Mouse (Mus musculus) ovary, adult 18-20 months (tissue): ENCODE measurements around the gene Mpp6.

Experiments used
- DNase-seq: peaks from one replicate; pipeline ENCODE4 v3.0.0; 2022; ENCODE audit warnings: low spot score, mixed read lengths

Mpp6 gene

GRCm38 (mm10) chr6:50109757-50110378, at the start of gene Mpp6:
Gene Mpp6 (plus strand): TSS chr6:50110241.
- DNase-seq: peak; percentile 70

DNA sequence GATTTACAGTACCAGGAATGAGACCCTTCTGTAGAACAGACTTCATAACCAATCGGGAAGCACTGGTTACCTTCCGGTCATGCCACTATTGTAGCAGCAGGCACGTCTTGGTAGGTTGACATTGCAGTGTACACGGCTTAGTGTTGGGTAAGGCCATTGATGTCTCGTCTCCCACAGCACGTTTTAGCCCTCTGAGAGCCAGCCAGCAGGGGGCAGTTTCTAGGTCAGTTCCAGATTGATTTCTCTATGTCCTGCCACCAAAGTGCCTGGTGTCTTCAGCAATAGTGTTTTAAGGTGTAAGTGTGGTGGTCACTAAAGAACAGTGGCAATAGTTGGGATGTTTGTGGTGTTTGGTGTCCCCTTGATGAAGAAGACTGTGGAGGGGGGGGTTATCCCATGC, 43.9 kb upstream of the Mpp6 start:
- no peak for DNase-seq

GRCm38 (mm10) chr6:50068490-50068889, 41.6 kb upstream of the Mpp6 start:
- no peak for DNase-seq

GRCm38 (mm10) chr6:50075248-50075647, 34.8 kb upstream of the Mpp6 start:
- no peak for DNase-seq

DNA sequence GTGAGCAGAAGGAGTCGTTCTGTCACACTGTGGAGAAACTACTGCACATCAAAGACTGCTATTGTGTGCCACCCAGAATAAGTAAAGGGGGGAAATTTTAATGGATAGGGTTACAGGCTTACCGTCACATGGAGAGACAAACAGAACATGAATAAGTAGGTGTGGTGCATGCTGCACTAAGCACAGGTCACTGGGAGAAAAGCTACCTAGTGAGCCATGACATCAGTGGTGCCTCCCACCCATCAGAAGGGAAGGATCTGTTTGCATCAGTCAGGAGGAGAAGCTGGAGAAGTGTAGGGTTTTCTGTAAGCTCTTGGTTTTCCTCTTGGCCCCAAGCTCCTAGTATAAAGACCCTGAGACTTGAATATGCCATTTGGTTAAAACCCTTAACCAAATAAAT, 33.6 kb upstream of the Mpp6 start:
- DNase-seq: no peak

GRCm38 (mm10) chr6:50080431-50080830, 29.6 kb upstream of the Mpp6 start:
- no peak for DNase-seq

- no peak for DNase-seq
Observed at GRCm38 (mm10) chr6:50085206-50085605, 24.8 kb upstream of the Mpp6 start.

DNA sequence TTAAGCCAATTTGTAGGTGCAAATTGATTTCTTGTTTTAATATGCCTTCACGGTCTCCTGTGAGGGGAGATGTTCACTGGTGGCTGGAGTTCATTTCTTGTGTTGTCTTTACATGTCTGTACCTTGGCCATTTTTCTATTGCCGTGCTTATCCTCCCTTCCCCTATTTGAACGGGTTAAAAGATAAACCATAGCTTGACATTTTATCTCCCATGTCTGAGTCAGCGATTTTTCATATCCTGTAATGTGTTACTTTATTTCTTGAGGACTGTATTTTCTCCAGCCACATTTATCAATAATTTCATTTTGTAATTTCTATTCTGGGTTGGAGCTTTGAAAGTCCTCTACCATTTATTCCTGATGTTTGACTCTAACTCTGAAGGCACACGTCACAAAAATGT, 20.7 kb upstream of the Mpp6 start:
- no peak for DNase-seq

GRCm38 (mm10) chr6:50090221-50090620, 19.8 kb upstream of the Mpp6 start:
- DNase-seq: no peak

DNA sequence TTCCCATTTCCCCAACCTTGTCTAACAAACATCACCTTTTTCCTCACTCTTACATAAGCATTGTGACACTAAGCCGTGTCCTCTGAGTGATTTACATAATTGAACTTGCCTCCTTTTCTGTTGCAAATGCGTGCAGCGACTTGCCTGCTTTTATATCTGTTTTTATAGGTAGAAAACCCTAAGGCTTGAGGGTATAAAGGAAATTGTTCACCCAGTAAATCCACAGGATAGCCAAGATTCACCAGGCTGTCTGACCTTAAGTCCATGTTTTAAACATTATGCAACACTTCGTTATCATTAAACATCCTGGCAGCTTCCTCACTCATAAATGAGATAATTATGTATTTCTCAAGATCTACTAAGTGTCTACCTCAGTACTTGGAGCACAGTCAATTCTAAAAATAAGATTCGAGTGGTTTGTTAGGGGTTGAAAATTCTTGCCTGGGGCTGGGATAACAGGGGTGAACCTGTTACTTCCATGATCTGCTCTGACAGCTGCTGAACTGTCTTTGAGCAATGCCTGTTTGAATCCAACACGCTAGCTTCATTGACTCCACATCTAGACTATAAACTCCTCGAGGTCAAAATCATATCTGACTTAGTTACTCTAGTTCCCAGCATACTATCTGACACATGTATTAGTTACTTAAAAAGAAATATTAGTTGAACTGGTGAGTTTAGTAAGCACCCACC, 18.4 kb upstream of the Mpp6 start:
- no peak for DNase-seq

GRCm38 (mm10) chr6:50109201-50109756, 762 bp upstream of the Mpp6 start:
- no peak for DNase-seq

GRCm38 (mm10) chr6:50110379-50110941, 419 bp downstream of the Mpp6 start:
- DNase-seq: peak; percentile 17

DNA sequence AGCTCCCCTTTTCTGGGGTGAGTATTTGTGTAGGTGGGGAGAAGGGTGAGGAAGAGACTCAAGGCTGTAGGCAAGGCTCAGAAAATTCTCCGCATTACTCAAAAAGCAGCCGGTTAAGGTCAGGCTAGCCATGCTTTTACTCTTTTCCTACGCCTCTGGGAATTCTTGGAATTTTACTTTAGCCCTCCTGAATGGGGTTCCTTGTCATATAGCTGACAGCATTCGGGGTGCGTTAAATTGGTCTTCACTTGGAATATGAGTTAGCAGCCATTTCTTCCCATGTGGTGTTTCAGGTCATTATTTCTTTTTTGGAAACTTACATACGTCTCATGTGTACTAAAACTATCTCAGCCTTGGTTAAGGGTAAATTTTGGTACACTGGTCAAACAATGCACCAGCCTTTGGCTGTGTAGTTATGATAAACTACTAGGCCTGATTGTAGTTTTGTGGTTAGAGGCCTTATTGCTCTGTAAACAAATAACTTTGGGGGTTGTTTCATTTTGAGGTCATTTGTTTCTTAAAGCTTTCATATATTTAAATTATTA, 1.1 kb downstream of the Mpp6 start:
- DNase-seq: no peak

- peak; percentile 85 for DNase-seq
Observed at GRCm38 (mm10) chr6:50112775-50113174, 2.7 kb downstream of the Mpp6 start.

DNA sequence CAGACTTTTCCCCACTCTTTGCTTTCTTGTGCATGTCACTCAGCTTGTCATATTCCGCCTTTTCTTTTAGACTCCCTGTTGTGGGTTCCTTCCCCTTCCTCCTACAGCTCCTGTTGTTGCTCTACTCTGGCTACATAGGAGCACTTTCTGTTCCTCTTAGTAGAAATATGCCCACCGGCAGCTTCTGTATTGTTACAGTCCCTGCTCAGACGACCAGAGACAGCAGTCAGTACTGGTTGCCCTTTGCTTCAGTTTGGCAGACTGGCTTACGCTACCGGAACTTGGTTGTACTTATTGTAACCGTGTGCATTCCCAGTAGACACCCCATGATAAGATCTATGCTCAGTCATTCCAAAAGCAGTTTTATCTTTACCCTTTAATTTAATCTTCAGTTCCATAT, 4.2 kb downstream of the Mpp6 start:
- DNase-seq: no peak

GRCm38 (mm10) chr6:50120931-50121330, 10.9 kb downstream of the Mpp6 start:
- no peak for DNase-seq

DNA sequence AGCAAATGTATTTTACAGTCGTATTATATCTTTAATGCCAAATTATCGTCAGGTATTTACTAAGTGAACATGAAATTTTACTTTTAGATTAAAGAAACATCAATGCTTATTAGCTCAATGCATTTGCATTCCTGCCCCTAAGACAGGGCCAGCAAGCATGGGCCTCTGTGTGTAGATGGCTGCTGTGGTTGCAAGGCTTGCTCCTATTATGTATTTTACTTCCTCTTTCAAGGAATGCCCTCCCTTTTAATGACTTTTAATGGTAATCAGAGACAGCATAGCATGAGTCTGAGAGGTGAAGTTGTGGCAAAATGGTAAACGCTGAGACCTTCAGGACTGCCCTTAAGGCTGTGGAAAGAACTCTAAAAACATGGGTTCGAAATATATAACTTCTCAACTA, 12.8 kb downstream of the Mpp6 start:
- no peak for DNase-seq

GRCm38 (mm10) chr6:50124197-50124596, 14.2 kb downstream of the Mpp6 start:
- no peak for DNase-seq

DNA sequence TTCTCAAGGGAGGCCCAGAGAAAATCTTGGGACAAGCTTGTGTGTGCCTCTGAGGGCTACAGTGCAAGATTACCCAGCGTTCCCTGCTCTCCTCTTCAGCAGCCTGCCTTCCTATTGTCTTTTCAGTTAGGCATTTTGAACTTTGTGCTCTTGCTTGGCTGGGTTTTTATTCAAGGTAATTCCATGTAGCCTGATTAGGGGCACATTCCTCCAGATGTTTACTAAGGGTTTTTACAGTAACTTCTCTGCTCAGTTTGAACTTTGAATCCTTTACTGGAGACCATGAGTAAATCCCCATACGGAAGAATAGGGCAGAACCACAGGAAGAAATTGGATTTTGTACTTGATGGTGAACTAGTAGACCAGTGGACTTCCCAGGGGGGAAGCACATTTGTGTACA, 16.3 kb downstream of the Mpp6 start:
- no peak for DNase-seq

- no peak for DNase-seq
Observed at GRCm38 (mm10) chr6:50127536-50127935, 17.5 kb downstream of the Mpp6 start.

DNA sequence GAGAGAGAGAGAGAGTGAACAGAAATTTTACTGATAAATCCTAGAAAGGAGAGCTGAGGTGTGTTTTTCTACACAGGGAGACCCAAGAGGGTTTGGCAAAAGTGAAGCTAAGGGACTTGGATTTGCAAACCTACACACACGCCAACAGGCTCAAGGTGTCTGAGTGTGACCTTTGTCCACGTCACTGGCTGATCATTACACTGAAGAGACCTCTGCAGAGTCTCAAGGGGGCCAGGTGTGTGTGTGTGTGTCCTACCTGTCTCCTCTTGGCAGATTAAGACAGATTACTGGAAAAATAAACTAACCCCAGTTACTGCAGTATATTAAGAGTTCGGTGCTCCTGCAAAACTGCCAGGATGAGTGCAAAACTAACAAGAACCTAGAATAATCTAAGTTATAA, 27.6 kb downstream of the Mpp6 start:
- no peak for DNase-seq

DNA sequence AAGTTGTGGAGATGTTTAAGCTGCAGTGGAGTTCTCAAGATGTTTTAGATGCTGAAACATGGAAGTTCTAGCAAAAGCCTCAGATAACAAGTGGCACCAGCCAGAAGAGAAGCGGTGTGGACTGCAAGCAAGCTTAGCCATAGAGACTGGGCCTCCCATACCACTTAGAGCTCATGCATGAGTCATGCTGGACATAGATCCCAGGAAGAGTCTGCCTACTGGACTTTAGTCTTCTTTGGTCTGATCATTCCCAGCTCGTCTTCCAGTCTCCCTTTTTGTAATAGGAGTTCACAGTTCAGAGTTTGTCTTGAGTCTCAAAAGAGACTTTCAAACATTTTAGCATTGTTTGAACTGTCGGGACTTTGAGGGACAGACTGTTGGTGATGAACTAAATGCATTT, 29.5 kb downstream of the Mpp6 start:
- DNase-seq: no peak

DNA sequence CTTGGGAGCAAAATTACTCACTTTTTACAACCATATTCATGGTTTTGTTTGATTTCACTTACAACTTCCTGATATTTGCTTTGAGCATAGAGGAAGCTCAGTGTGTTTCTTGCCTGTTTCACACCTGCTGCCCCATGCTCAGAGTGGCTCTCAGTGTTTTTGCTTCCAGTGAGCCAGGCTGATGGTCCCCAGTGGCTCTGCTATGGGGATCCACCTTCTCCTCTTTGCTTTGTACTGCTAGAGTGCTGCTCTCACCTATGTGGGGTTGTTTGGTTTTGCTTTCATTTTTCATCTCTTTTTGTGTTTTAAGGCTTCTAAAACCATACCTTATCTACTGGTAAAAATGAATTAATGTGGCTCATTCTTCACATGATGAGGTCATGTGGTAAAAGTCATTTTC, 36.1 kb downstream of the Mpp6 start:
- DNase-seq: no peak
